Mouse (Mus musculus) left cerebral cortex, postnatal 25 days (tissue): ENCODE results near the gene A330070K13Rik. TPM values are rescaled to one million over a fixed set of nuclear protein-coding genes. Genes with fewer than 3 reads are reported as not detected.
A peak's percentile ranks its signal among the peaks of the same experiment; 100 is the strongest.

Experiments used
- DNase-seq, 2 experiments: peaks; one replicate each; pipeline ENCODE4 v3.0.0; 2022; ENCODE audit warnings: low spot score in 2 of 2, mixed read lengths in 1 of 2
- intact Hi-C: fragments of 180-260 bp; cut with DNase I; formaldehyde crosslinking; loops from one replicate; pipeline ENCODE4 v1.15.1; 2025
- total RNA-seq, 2 experiments: library from RNA; stranded (reverse); gene quantifications; 2 replicates each; pipeline ENCODE4 v1.2.3; 2021

A330070K13Rik gene
- total RNA-seq, 2 experiments from 2014 or later = 1.1 to 1.6 TPM

GRCm38 (mm10) chr5:130333566-130333965 lies 50.9 kb downstream of the A330070K13Rik start:
- intact Hi-C loops = no loop called here
- DNase-seq = peak in 1 of 2 experiments; percentile 5

- intact Hi-C loops = no loop called here
- peak in 1 of 2 experiments; percentile 13 for DNase-seq
Measured at GRCm38 (mm10) chr5:130331206-130331605, 53.2 kb downstream of the A330070K13Rik start.

- no peak for DNase-seq
- intact Hi-C loops = no loop called here
Measured at GRCm38 (mm10) chr5:130330801-130331200, 53.6 kb downstream of the A330070K13Rik start.

GRCm38 (mm10) chr5:130329889-130330288 lies 54.5 kb downstream of the A330070K13Rik start:
- intact Hi-C loops = no loop called here
- DNase-seq = no peak

Other genes starting within 250 kb of the A330070K13Rik start
- gene Kctd7, start 239.8 kb downstream of the A330070K13Rik start, total RNA-seq = 10 to 100 TPM; 10.3 to 11.8 TPM
- gene Rabgef1, start 212.8 kb downstream of the A330070K13Rik start, total RNA-seq = 10 to 100 TPM; 55.8 to 57.4 TPM
- 10 to 100 TPM; 39.3 to 42.9 TPM for gene Tmem248, start 167.6 kb downstream of the A330070K13Rik start, total RNA-seq
- 10 to 100 TPM; 73.5 to 75.5 TPM for gene Sbds, start 129.1 kb downstream of the A330070K13Rik start, total RNA-seq
- gene Tyw1, start 129.0 kb downstream of the A330070K13Rik start, total RNA-seq = 10 to 100 TPM; 15.5 to 16.4 TPM
- gene Caln1, start 15.2 kb downstream of the A330070K13Rik start, total RNA-seq = 100 to 1,000 TPM; 130 to 154 TPM